Comparison of ENCODE assay signal across 22 mouse cellular contexts in the genomic region with DNA sequence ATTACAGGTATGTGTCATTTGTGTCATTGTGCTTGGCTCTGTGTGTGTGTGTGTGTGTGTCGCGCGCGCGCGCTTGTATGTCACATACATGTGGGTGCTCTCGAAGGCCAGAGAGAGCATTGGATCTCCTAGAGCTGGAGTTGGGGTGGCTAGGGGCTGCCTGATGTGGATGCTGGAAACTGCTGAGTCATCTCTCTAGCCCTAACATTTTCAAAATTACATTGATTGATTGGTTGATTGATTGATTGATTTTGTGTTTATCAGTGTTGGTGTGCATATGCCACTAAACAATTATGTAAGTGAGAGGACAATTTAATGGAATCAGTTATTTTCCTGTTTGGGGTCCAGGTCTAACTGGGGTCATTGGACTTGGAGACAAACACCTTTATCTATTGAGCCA.
A peak's percentile ranks its signal among the peaks of the same experiment; 100 is the strongest.
DNase-seq lines count a peak whose midpoint lies in the region; ATAC-seq and TF ChIP-seq lines count a peak whose summit lies in the region.
"Had no signal": no experiment of that assay in that cellular context is flagged by ENCODE, and none has a peak within 500 bp of the region (broad histone marks: within the 10 kb centered on the region; RNA-seq: fewer than 3 reads in every experiment).

No protein-coding gene starts in this region.

- H3K4me2 ChIP-seq in liver, embryonic 16.5 days (ENCODE audit: low read depth, low read length), result no peak overlapping the region
- H3K4me2 ChIP-seq in liver, embryonic 11.5 days, result no peak overlapping the region
- H3K4me2 ChIP-seq in CH12.LX (ENCODE audit: insufficient read depth, low read depth, poor library complexity, severe bottlenecking), result no peak overlapping the region
- H3K4me2 ChIP-seq in forebrain, embryonic 12.5 days, result no peak overlapping the region

- no peak overlapping the region for H3K27ac ChIP-seq in liver, embryonic 16.5 days (ENCODE audit: low read length)
- no peak overlapping the region for H3K27ac ChIP-seq in liver, embryonic 11.5 days (ENCODE audit: low read depth, low read length)
- H3K27ac ChIP-seq in CH12.LX (ENCODE audit: insufficient read depth, low read depth) (no peak overlapping the region), ES-E14 (ENCODE audit: insufficient read depth, low read depth, low read length, poor library complexity, severe bottlenecking) (no peak overlapping the region)
- no peak overlapping the region for H3K27ac ChIP-seq in forebrain, embryonic 12.5 days

- TF ChIP-seq RAD21 in CH12.LX (IDR thresholded peaks at IDR 0.05; ENCODE audit: low read depth, low read length), result no peak

- H3K4me3 ChIP-seq in liver, embryonic 16.5 days (ENCODE audit: low read depth, low read length), result no peak overlapping the region
- H3K4me3 ChIP-seq in liver, embryonic 11.5 days (ENCODE audit: low read depth, low read length), result no peak overlapping the region
- H3K4me3 ChIP-seq in CH12.LX (replicated peaks in 1 of 3; ENCODE audit: low read depth in 2 of 3, low read length in 2 of 3, poor library complexity in 1 of 3), result no peak overlapping the region
- no peak overlapping the region for H3K4me3 ChIP-seq in ES-E14 (ENCODE audit: insufficient read depth in 1 of 2, low read depth in 1 of 2, low read length in 2 of 2, poor library complexity in 1 of 2, severe bottlenecking in 1 of 2)
- H3K4me3 ChIP-seq in forebrain, embryonic 12.5 days (replicated peaks), result no peak overlapping the region

- ATAC-seq in liver, embryonic 16.5 days (ENCODE audit: low read depth), result 0 out of 2 replicates have a peak, but pooled peaks have one; percentile 21
- ATAC-seq in liver, embryonic 11.5 days (replicated peaks; ENCODE audit: low FRiP score), result no peak
- no peak for ATAC-seq in forebrain, embryonic 12.5 days (ENCODE audit: low FRiP score)
- ATAC-seq: activated CD4-positive, CD25-positive, alpha-beta regulatory T cell, adult 4 months; CD4-positive, CD25-positive, alpha-beta regulatory T cell, adult 4 months; Patski had no signal

- H3K79me2 ChIP-seq in CH12.LX (replicated peaks; ENCODE audit: control insufficient read depth, extremely low read depth, insufficient read depth, poor library complexity, severe bottlenecking), result no peaks in the 10 kb centered on the region

- 96% methylated on average over 7 of the region's 7 CpGs for WGBS in liver, embryonic 16.5 days (ENCODE audit: insufficient replicate concordance)
- whole genome bisulfite sequencing in liver, embryonic 11.5 days, result 99% methylated on average over 7 of the region's 7 CpGs
- 99% methylated on average over 7 of the region's 7 CpGs for WGBS in forebrain, embryonic 12.5 days

- H3K4me1 ChIP-seq in liver, embryonic 16.5 days (ENCODE audit: control insufficient read depth, low read depth, low read length), result no peaks in the 10 kb centered on the region
- no peaks in the 10 kb centered on the region for H3K4me1 ChIP-seq in liver, embryonic 11.5 days (replicated peaks; ENCODE audit: control insufficient read depth, insufficient read depth, low read length)
- H3K4me1 ChIP-seq in CH12.LX (ENCODE audit: control insufficient read depth in 1 of 2, insufficient read depth in 2 of 2) (0 out of 4 replicates have a peak, but pooled peaks cover 0 to 2% of the 10 kb centered on the region in 2 experiments), ES-E14 (ENCODE audit: control insufficient read depth in 2 of 2, insufficient read depth in 2 of 2, low read length in 2 of 2, poor library complexity in 1 of 2) (no peaks in the 10 kb centered on the region)
- H3K4me1 ChIP-seq in forebrain, embryonic 12.5 days, result no peaks in the 10 kb centered on the region

- in situ Hi-C loops in CH12.LX (cut with MboI; ENCODE audit: low pct_ligation_motif_present, low pct_unique_long_range_greater_than_20kb, low sequenced_read_pairs) (no loop called here), ES-E14 (cut with MboI; ENCODE audit: low sequenced_read_pairs in 2 of 2, unreplicated experiment in 2 of 2) (no loop called here)

- TF ChIP-seq EP300 in CH12.LX (IDR thresholded peaks at IDR 0.05; ENCODE audit: low read length), result no peak

- no peak for DNase-seq in liver, embryonic 11.5 days (ENCODE audit: low spot score)
- DNase-seq in CH12.LX (ENCODE audit: extremely low read depth) (no peak), ES-E14 (ENCODE audit: low read depth, low spot score) (no peak)
- no peak for DNase-seq in embryo, embryonic 11 days
- DNase-seq: adrenal gland, adult 2 months; adrenal gland, adult 8-10 months; adrenal gland, postnatal 10 days; adrenal gland, postnatal 14 days; adrenal gland, postnatal 25 days; adrenal gland, postnatal 36 days; B cell, adult 2 months; cerebellum, adult 11 months; cerebellum, adult 11-12 months; cerebellum, adult 18-20 months; cerebellum, adult 2 months; cerebellum, adult 8-10 months had no signal

- TF ChIP-seq POLR2A in CH12.LX (IDR thresholded peaks at IDR 0.05; ENCODE audit: low read depth, low read length), result no peak

- H3K27me3 ChIP-seq in liver, embryonic 16.5 days (ENCODE audit: control insufficient read depth, insufficient read depth, low read depth, low read length), result no peaks in the 10 kb centered on the region
- H3K27me3 ChIP-seq in liver, embryonic 11.5 days (replicated peaks; ENCODE audit: control insufficient read depth, insufficient read depth, low read length), result no peaks in the 10 kb centered on the region
- H3K27me3 ChIP-seq in CH12.LX (replicated peaks), result no peaks in the 10 kb centered on the region
- no peaks in the 10 kb centered on the region for H3K27me3 ChIP-seq in forebrain, embryonic 12.5 days
- H3K27me3 ChIP-seq: Patski had no signal

- H3K36me3 ChIP-seq in liver, embryonic 16.5 days (ENCODE audit: control insufficient read depth, insufficient read depth), result peaks cover 67% of the 10 kb centered on the region
- H3K36me3 ChIP-seq in liver, embryonic 11.5 days (ENCODE audit: control insufficient read depth, insufficient read depth, low read length), result peaks cover 22% of the 10 kb centered on the region
- H3K36me3 ChIP-seq in CH12.LX (replicated peaks in 1 of 2; ENCODE audit: control insufficient read depth in 1 of 2, insufficient read depth in 1 of 2, low read length in 1 of 2) (peaks cover 0 to 2% of the 10 kb centered on the region in 2 experiments), ES-E14 (ENCODE audit: control insufficient read depth, insufficient read depth, low read length, poor library complexity, severe bottlenecking) (peaks cover 7% of the 10 kb centered on the region)
- peaks cover 37% of the 10 kb centered on the region for H3K36me3 ChIP-seq in forebrain, embryonic 12.5 days (replicated peaks)

- TF ChIP-seq CTCF in CH12.LX (conservative IDR thresholded peaks at IDR 0.05 in 1 of 2, IDR thresholded peaks at IDR 0.05 in 1 of 2; ENCODE audit: low read depth in 2 of 2, low read length in 2 of 2), result no peak

- no peak overlapping the region for H3K9ac ChIP-seq in liver, embryonic 16.5 days (ENCODE audit: low read depth, low read length)
- no peak overlapping the region for H3K9ac ChIP-seq in liver, embryonic 11.5 days (ENCODE audit: low read depth, low read length)
- no peak overlapping the region for H3K9ac ChIP-seq in CH12.LX (ENCODE audit: insufficient read depth, low read depth)
- H3K9ac ChIP-seq in ES-E14 (ENCODE audit: insufficient read depth, low read depth, low read length, poor library complexity, severe bottlenecking), result no peak overlapping the region
- H3K9ac ChIP-seq in forebrain, embryonic 12.5 days, result no peak overlapping the region

- H3K9me3 ChIP-seq in liver, embryonic 16.5 days (replicated peaks; ENCODE audit: control insufficient read depth, low read length), result no peaks in the 10 kb centered on the region
- no peaks in the 10 kb centered on the region for H3K9me3 ChIP-seq in liver, embryonic 11.5 days (ENCODE audit: control insufficient read depth, low read length)
- H3K9me3 ChIP-seq in CH12.LX (replicated peaks; ENCODE audit: low read length) (no peaks in the 10 kb centered on the region), ES-E14 (ENCODE audit: control insufficient read depth, insufficient read depth, low read depth, low read length) (no peaks in the 10 kb centered on the region)
- H3K9me3 ChIP-seq in forebrain, embryonic 12.5 days, result no peaks in the 10 kb centered on the region
- H3K9me3 ChIP-seq: G1E had no signal

- dilution Hi-C loops in CH12.LX (cut with MboI; ENCODE audit: extremely low pct_ligation_motif_present, extremely low pct_unique_long_range_greater_than_20kb, low sequenced_read_pairs), result no loop called here

TF ChIP-seq in CH12.LX, 34 proteins besides CTCF, POLR2A, EP300 and RAD21:
- TF ChIP-seq NRF1 (IDR thresholded peaks at IDR 0.05; ENCODE audit: low read depth, low read length) (no peak), MAFK (IDR thresholded peaks at IDR 0.05; ENCODE audit: insufficient replicate concordance, low read length) (peak; percentile 61; the same call in 1 of the 2 replicates), POLR2AphosphoS2 (IDR thresholded peaks at IDR 0.05; ENCODE audit: low read depth, low read length) (no peak), PAX5 (IDR thresholded peaks at IDR 0.05; ENCODE audit: low read length) (no peak)
TF ChIP-seq in CH12.LX: peak in this region for 1.

TF ChIP-seq in ES-E14, 5 proteins besides CTCF, POLR2A, EP300 and RAD21:
- TF ChIP-seq CHD2 (IDR thresholded peaks at IDR 0.05; ENCODE audit: low read depth, low read length), result no peak
- peak; percentile 91 for TF ChIP-seq MAFK (IDR thresholded peaks at IDR 0.05; ENCODE audit: insufficient read depth, low read depth, low read length)
